Comparison of ENCODE assay signal across 9 mouse cellular contexts in the genomic region with DNA sequence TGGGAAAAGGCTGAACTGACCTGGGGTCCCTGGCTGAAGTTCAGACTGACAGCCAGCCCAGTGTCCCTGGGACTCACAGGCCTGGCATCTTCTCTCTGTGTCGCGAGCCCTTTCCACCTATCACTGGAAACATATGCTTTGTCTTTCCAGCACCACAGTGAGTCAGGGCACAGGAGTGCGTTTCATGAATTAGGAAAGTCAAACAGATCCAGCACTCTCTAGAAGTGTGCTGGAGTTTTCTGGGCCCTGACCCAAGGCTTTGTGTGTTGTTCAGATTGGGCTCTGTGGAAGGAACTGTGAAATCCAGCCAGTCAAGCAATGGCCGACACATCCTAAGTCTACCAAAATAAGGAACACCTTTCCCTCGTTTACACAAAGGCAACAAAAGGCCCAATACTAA. TPM values are rescaled to one million over a fixed set of nuclear protein-coding genes. Genes with fewer than 3 reads are reported as not detected.
A peak's percentile ranks its signal among the peaks of the same experiment; 100 is the strongest.
DNase-seq lines count a peak whose midpoint lies in the region; ATAC-seq lines count a peak whose summit lies in the region.
"Had no signal": no experiment of that assay in that cellular context is flagged by ENCODE, and none has a peak within 500 bp of the region (broad histone marks: within the 10 kb centered on the region; RNA-seq: fewer than 3 reads in every experiment).

No protein-coding gene starts in this region.

- H3K4me1 ChIP-seq in kidney, embryonic 15.5 days: peaks cover 81% of the 10 kb centered on the region
- H3K4me1 ChIP-seq in embryonic facial prominence, embryonic 12.5 days: peaks cover 53% of the 10 kb centered on the region
- H3K4me1 ChIP-seq in hindbrain, embryonic 11.5 days (replicated peaks; ENCODE audit: control insufficient read depth, insufficient read depth, low read length): peaks cover 27% of the 10 kb centered on the region
- peaks cover 46% of the 10 kb centered on the region for H3K4me1 ChIP-seq in midbrain, embryonic 14.5 days (ENCODE audit: control insufficient read depth, insufficient read depth, low read length)

- DNase-seq in kidney, postnatal 25 days: no peak
- no peak for DNase-seq in hindbrain, embryonic 11.5 days (ENCODE audit: low spot score)
- no peak for DNase-seq in midbrain, embryonic 14.5 days
- no peak for DNase-seq in right cerebral cortex, postnatal 4 days
- no peak for DNase-seq in ovary, postnatal 10 days (ENCODE audit: low spot score)
- DNase-seq in left cerebral cortex, adult 9 months (ENCODE audit: low spot score in 2 of 2): no peak
- DNase-seq: right cerebral cortex, adult 18-20 months had no signal

- H3K9me3 ChIP-seq in kidney, embryonic 15.5 days (replicated peaks): no peaks in the 10 kb centered on the region
- no peaks in the 10 kb centered on the region for H3K9me3 ChIP-seq in embryonic facial prominence, embryonic 12.5 days
- H3K9me3 ChIP-seq in hindbrain, embryonic 11.5 days (ENCODE audit: control insufficient read depth, low read length): no peaks in the 10 kb centered on the region
- no peaks in the 10 kb centered on the region for H3K9me3 ChIP-seq in midbrain, embryonic 14.5 days (ENCODE audit: control insufficient read depth, low read length)

- H3K4me3 ChIP-seq in kidney, embryonic 15.5 days (replicated peaks): no peak overlapping the region
- no peak overlapping the region for H3K4me3 ChIP-seq in embryonic facial prominence, embryonic 12.5 days
- no peak overlapping the region for H3K4me3 ChIP-seq in hindbrain, embryonic 11.5 days (ENCODE audit: low read depth, low read length)
- no peak overlapping the region for H3K4me3 ChIP-seq in midbrain, embryonic 14.5 days (replicated peaks; ENCODE audit: low read depth, low read length)

- H3K27ac ChIP-seq in kidney, embryonic 15.5 days: no peak overlapping the region
- H3K27ac ChIP-seq in embryonic facial prominence, embryonic 12.5 days: no peak overlapping the region
- no peak overlapping the region for H3K27ac ChIP-seq in hindbrain, embryonic 11.5 days (ENCODE audit: low read depth, low read length)
- no peak overlapping the region for H3K27ac ChIP-seq in midbrain, embryonic 14.5 days (replicated peaks; ENCODE audit: low read depth, low read length)

- no peak overlapping the region for H3K9ac ChIP-seq in kidney, embryonic 15.5 days
- H3K9ac ChIP-seq in embryonic facial prominence, embryonic 12.5 days: no peak overlapping the region
- H3K9ac ChIP-seq in hindbrain, embryonic 11.5 days (ENCODE audit: low read depth, low read length): no peak overlapping the region
- H3K9ac ChIP-seq in midbrain, embryonic 14.5 days (replicated peaks; ENCODE audit: low read length): peak overlapping the region; percentile 27; the same call in 1 of the 2 replicates

- ATAC-seq in kidney, embryonic 15.5 days (replicated peaks; ENCODE audit: low FRiP score): no peak
- no peak for ATAC-seq in embryonic facial prominence, embryonic 12.5 days (ENCODE audit: insufficient number of reproducible peaks, insufficient read depth, low FRiP score, low TSS enrichment)
- ATAC-seq in hindbrain, embryonic 11.5 days (ENCODE audit: low FRiP score): no peak
- no peak for ATAC-seq in midbrain, embryonic 14.5 days (ENCODE audit: low FRiP score, low TSS enrichment)

- H3K27me3 ChIP-seq in kidney, embryonic 15.5 days: no peaks in the 10 kb centered on the region
- no peaks in the 10 kb centered on the region for H3K27me3 ChIP-seq in embryonic facial prominence, embryonic 12.5 days
- no peaks in the 10 kb centered on the region for H3K27me3 ChIP-seq in hindbrain, embryonic 11.5 days (ENCODE audit: control insufficient read depth, insufficient read depth, low read length)
- H3K27me3 ChIP-seq in midbrain, embryonic 14.5 days (ENCODE audit: control insufficient read depth, insufficient read depth, low read length): no peaks in the 10 kb centered on the region

- WGBS in kidney, embryonic 15.5 days: 69% methylated on average over 5 of the region's 5 CpGs
- 67% methylated on average over 5 of the region's 5 CpGs for WGBS in embryonic facial prominence, embryonic 12.5 days
- WGBS in hindbrain, embryonic 11.5 days: 75% methylated on average over 5 of the region's 5 CpGs
- 69% methylated on average over 5 of the region's 5 CpGs for WGBS in midbrain, embryonic 14.5 days

- H3K36me3 ChIP-seq in kidney, embryonic 15.5 days: peaks cover 3% of the 10 kb centered on the region; the same call in 1 of the 2 replicates
- peaks cover 10% of the 10 kb centered on the region; the same call in 1 of the 2 replicates for H3K36me3 ChIP-seq in embryonic facial prominence, embryonic 12.5 days
- H3K36me3 ChIP-seq in hindbrain, embryonic 11.5 days (ENCODE audit: control insufficient read depth, insufficient read depth, low read length): no peaks in the 10 kb centered on the region; the same call in 1 of the 2 replicates
- peaks cover 26% of the 10 kb centered on the region for H3K36me3 ChIP-seq in midbrain, embryonic 14.5 days (ENCODE audit: control insufficient read depth, insufficient read depth, low read length)

- H3K4me2 ChIP-seq in kidney, embryonic 15.5 days: peak overlapping the region; percentile 52; the same call in 1 of the 2 replicates
- peak overlapping the region; percentile 44; the same call in 1 of the 2 replicates for H3K4me2 ChIP-seq in embryonic facial prominence, embryonic 12.5 days (replicated peaks)
- H3K4me2 ChIP-seq in hindbrain, embryonic 11.5 days (replicated peaks; ENCODE audit: low read depth, low read length): peak overlapping the region; percentile 35; the same call in 1 of the 2 replicates
- peak overlapping the region; percentile 40 for H3K4me2 ChIP-seq in midbrain, embryonic 14.5 days (ENCODE audit: low read length)

RNA-seq across cellular contexts. Expression of gene Hdac5, which starts 4.7 kb away (rescaled TPM):
- 47.4 and 48.4 TPM in 2 replicates for polyA plus RNA-seq in kidney, embryonic 15.5 days (2015; fragmentation: Nextera tagmentation; extraction: Ambion mirVana)
- polyA plus RNA-seq in embryonic facial prominence, embryonic 12.5 days (2016; fragmentation: Nextera tagmentation; extraction: Ambion mirVana): 70.0 and 80.0 TPM in 2 replicates
- 32.2 and 36.6 TPM in 2 replicates for polyA plus RNA-seq in hindbrain, embryonic 11.5 days (2014; fragmentation: Nextera tagmentation; extraction: Ambion mirVana)
- polyA plus RNA-seq in midbrain, embryonic 14.5 days (2014; fragmentation: Nextera tagmentation; extraction: Ambion mirVana): 54.4 and 56.6 TPM in 2 replicates

RNA-seq across cellular contexts. Expression of gene BC030867, which starts 23.5 kb away (rescaled TPM):
- polyA plus RNA-seq in kidney, embryonic 15.5 days (2015; fragmentation: Nextera tagmentation; extraction: Ambion mirVana): 18.1 and 22.2 TPM in 2 replicates
- polyA plus RNA-seq in embryonic facial prominence, embryonic 12.5 days (2016; fragmentation: Nextera tagmentation; extraction: Ambion mirVana): 20.6 and 21.7 TPM in 2 replicates
- polyA plus RNA-seq in hindbrain, embryonic 11.5 days (2014; fragmentation: Nextera tagmentation; extraction: Ambion mirVana): 13.2 and 14.0 TPM in 2 replicates
- polyA plus RNA-seq in midbrain, embryonic 14.5 days (2014; fragmentation: Nextera tagmentation; extraction: Ambion mirVana): 2.6 and 3.0 TPM in 2 replicates

RNA-seq across cellular contexts. Expression of gene G6pc3, which starts 35.8 kb away (rescaled TPM):
- polyA plus RNA-seq in kidney, embryonic 15.5 days (2015; fragmentation: Nextera tagmentation; extraction: Ambion mirVana): 39.7 and 43.4 TPM in 2 replicates
- 30.3 and 31.3 TPM in 2 replicates for polyA plus RNA-seq in embryonic facial prominence, embryonic 12.5 days (2016; fragmentation: Nextera tagmentation; extraction: Ambion mirVana)
- polyA plus RNA-seq in hindbrain, embryonic 11.5 days (2014; fragmentation: Nextera tagmentation; extraction: Ambion mirVana): 28.8 and 31.9 TPM in 2 replicates
- 31.6 and 43.7 TPM in 2 replicates for polyA plus RNA-seq in midbrain, embryonic 14.5 days (2014; fragmentation: Nextera tagmentation; extraction: Ambion mirVana)

RNA-seq across cellular contexts. Expression of gene Lsm12, which starts 40.1 kb away (rescaled TPM):
- 122 and 135 TPM in 2 replicates for polyA plus RNA-seq in kidney, embryonic 15.5 days (2015; fragmentation: Nextera tagmentation; extraction: Ambion mirVana)
- 104 and 108 TPM in 2 replicates for polyA plus RNA-seq in embryonic facial prominence, embryonic 12.5 days (2016; fragmentation: Nextera tagmentation; extraction: Ambion mirVana)
- polyA plus RNA-seq in hindbrain, embryonic 11.5 days (2014; fragmentation: Nextera tagmentation; extraction: Ambion mirVana): 76.0 and 80.1 TPM in 2 replicates
- polyA plus RNA-seq in midbrain, embryonic 14.5 days (2014; fragmentation: Nextera tagmentation; extraction: Ambion mirVana): 76.0 and 80.9 TPM in 2 replicates

RNA-seq across cellular contexts. Expression of gene Asb16, which starts 43.3 kb away (rescaled TPM):
- polyA plus RNA-seq in kidney, embryonic 15.5 days (2015; fragmentation: Nextera tagmentation; extraction: Ambion mirVana): 0.10 and 0.13 TPM in 2 replicates
- 0.10 and 0.18 TPM in 2 replicates for polyA plus RNA-seq in embryonic facial prominence, embryonic 12.5 days (2016; fragmentation: Nextera tagmentation; extraction: Ambion mirVana)
- polyA plus RNA-seq in hindbrain, embryonic 11.5 days (2014; fragmentation: Nextera tagmentation; extraction: Ambion mirVana): 0.06 and 0.08 TPM in 2 replicates
- polyA plus RNA-seq in midbrain, embryonic 14.5 days (2014; fragmentation: Nextera tagmentation; extraction: Ambion mirVana): 0.12 TPM in 1 of 2 replicates, not detected in the other
